Mouse (Mus musculus): ENCODE measurements at regions not wholly inside any gene's neighbourhood (a gene's known extent, or its start where the extent isn't known, plus 50 kb on each side); places are given as distances from the start of the nearest gene placed in this dataset.

- DNase-seq (ENCODE audit: low read depth, low spot score), result no peak
Observed at GRCm38 (mm10) chr2:131674872-131675271, 112.8 kb upstream of the Adra1d start.

- no peak for DNase-seq (ENCODE audit: low read depth, low spot score)
Observed at GRCm38 (mm10) chr2:131673351-131673750, 111.3 kb upstream of the Adra1d start.

DNA sequence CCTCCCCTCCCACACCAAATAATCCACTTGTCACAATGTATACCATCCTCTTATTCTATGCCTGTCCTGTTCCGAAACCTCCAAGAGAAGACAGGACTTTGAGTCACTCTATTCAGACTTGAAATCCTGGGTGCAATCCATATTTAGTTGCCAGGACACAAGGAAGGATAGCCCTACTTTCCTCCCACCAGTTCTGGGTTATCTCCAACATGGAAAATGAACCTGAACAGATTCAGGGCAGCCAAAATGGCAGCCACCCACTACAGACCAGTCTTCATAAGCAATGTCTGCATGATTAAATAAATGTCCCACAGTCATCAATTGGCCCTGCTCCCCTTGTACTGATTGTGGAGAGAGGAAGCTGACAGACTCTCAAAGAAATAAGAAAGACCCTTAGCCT is 110.6 kb upstream of the Adra1d start:
- no peak for DNase-seq (ENCODE audit: low read depth, low spot score)

GRCm38 (mm10) chr2:131672223-131672622 is 110.1 kb upstream of the Adra1d start:
- DNase-seq (ENCODE audit: low read depth, low spot score), result no peak

GRCm38 (mm10) chr2:131670876-131671275 is 108.8 kb upstream of the Adra1d start:
- no peak for DNase-seq (ENCODE audit: low read depth, low spot score)

DNA sequence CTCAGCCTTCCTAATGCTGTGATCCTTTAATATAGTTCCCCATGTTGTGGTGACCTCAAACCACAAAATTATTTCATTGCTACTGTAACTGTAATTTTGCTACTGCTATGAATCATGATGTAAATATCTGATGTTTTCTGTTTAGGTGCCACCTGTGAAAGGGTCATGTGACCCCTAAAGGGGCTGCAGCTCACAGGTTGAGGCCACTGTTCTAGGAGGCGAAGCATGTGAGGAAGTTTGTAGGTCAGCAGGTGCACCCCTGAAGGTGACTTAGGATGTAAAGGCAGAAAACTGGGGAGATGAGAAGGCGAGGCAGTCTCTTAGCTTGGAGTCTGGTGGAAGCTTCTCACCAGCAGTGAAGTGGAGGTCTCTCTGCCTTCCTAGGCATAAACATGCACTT is 105.8 kb upstream of the Adra1d start:
- DNase-seq (ENCODE audit: low read depth, low spot score), result no peak

DNA sequence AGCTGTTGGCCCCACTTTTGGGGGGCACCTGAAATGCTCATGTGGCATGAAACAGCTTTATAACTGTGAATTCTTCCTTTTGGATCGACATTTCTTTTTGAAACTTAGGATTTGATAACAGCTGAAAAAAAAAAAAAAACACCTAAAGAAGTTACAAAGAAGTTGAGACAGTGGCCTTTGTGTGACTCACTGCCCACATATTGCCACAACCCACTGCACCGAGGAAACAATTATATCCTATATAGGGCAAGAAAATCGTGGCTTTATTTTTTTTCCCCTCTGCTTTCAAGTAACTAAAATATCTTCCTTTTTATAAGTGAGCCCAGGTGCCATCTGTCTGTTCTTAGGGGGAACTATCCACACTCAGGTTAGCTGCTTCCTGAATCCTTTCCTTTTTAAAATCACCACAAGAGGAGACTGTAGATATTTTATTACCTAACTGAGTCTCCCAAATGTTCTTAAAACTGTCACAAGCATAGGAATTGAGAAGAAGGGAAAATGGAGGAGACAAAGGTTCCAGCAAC is 104.8 kb upstream of the Adra1d start:
- DNase-seq (ENCODE audit: low read depth, low spot score), result no peak

DNA sequence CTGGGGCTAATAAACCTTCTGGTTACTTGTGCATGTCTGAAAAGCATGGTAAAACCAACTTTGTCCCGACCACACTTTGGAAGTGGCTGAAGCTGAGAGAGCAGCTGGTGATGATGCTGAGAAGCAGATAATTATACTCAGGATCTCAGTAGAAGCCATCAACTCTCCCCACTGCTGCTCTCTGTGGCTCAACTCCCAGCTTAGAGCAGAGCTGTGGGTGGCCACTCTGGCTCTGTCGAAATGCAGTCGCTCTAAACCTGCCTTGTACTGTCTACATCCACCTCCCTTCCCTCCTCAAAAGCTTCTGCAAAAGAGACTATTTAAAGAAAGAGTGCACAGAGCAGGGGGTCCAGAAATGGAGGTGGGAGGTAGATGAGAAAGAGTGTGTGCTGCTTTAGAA is 102.5 kb upstream of the Adra1d start:
- no peak for DNase-seq (ENCODE audit: low read depth, low spot score)

DNA sequence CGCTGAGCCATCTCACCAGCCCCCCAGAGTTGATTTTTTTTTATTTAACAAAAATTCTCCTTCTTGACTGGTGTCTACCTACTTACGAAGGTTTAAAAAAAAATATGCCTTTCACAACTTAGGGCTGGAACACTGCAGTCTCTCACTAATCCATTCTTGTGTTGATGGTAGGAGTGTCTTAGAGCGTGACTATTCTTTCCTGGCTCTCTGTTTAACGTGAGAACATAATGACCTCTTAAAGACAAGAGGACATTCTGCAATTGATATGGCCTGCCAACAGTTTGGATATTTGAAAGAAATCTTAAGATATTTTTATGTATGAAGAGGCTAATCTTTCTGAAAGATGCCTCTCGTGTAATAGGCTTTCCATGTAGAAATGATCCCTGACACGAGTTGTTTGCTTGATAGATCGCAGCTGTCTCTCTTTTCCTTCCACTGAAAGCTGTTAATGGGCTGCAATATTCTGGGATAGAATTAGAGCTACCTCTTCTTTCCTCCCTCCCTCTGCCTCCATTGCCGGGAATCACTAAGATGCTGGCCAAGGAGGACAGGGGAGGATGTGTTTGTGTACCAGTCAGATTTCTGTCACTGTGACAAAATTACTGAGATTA is 101.2 kb upstream of the Adra1d start:
- no peak for DNase-seq (ENCODE audit: low read depth, low spot score)

DNA sequence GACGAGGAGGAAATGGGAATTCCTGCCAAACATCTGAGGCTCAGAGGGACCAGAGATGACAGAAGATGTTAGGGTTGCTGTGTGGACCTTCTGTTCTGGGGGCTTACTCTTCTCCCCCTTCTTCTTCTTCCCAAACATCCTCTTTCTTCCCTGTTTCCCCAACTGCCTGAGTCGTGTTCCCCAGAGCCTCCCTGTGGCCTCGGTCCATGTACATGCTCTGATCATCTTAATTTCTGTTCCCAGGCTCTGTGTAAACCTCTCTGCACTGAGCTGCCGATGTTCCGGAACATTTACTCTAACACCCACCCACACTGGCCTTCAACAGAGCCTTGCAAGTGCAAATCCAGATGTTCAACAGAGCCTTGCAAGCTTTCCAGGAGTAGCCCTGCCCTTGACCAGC is 90.1 kb upstream of the Adra1d start:
- DNase-seq (ENCODE audit: low read depth, low spot score), result peak; percentile 63

DNA sequence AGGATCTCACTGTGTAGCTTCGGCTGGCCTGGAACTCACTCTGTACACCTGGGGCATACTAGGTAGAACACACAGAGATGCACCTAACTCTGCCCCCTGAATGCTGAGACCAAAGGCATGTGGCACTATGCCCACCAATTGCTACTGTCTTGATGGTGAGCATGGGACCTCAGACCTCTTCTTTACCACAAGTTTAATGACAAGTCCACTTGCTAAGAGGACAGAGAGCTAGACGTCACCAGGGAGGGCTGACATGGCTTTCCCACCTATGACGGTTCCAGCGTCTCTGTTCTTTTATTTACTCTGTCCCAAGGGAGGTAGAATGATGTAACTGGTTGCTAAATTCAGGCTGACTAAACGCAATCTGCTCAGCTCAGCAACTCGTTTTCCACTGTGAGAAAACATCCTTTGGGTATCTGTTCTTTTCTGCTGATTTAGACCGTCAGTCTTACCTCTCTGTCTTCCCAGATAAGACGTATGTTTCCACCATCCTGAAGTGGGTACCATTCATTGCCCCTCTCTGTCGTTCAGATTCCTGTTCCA is 88.6 kb upstream of the Adra1d start:
- peak; percentile 52 for DNase-seq (ENCODE audit: low read depth, low spot score)

GRCm38 (mm10) chr2:131644166-131644858 is 82.2 kb upstream of the Adra1d start:
- no peak for DNase-seq (ENCODE audit: low read depth, low spot score)

- no peak for DNase-seq (ENCODE audit: low read depth, low spot score)
Observed at GRCm38 (mm10) chr2:131642456-131642855, 80.4 kb upstream of the Adra1d start.

GRCm38 (mm10) chr2:131638996-131639605 is 77.0 kb upstream of the Adra1d start:
- no peak for DNase-seq (ENCODE audit: low read depth, low spot score)

DNA sequence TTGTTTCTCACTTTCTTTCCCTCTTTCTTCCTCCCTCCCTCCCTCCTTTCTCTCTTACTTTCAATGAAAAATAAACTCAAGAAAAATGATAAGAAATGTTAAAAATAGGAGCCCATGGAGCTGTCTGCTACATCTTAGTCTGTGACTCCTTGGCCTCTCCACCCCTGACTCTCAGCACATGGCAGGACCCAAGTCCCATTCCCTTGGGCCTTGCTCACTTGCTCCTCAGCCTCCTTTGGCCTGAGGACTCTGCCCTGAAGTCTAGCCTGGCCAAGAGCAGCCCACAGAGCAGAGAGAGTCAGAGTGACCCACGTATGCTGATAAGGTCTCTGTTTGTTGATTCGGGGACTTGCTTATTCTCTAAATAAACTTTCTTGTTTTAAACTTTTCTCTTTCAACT is 73.7 kb upstream of the Adra1d start:
- DNase-seq (ENCODE audit: low read depth, low spot score), result no peak

DNA sequence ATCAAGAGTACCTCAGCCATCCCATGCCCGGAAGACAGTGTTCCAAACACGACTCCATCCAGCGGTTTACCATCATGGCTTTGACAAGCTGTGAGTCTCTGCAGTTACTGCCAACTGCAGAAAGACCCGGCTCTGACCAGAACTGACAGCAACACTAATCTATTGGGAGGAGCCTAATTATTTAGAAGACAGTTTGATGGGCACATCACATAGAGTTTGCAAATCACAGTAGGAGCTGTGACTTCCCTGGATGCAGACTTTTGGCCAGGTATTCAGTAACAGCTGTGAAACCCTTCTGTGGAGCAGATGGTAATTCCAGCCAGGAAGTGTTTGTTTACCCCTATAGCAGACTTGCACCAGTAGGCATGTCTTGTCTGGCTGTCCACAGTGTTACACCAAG is 55.8 kb upstream of the Adra1d start:
- DNase-seq (ENCODE audit: low read depth, low spot score), result no peak

DNA sequence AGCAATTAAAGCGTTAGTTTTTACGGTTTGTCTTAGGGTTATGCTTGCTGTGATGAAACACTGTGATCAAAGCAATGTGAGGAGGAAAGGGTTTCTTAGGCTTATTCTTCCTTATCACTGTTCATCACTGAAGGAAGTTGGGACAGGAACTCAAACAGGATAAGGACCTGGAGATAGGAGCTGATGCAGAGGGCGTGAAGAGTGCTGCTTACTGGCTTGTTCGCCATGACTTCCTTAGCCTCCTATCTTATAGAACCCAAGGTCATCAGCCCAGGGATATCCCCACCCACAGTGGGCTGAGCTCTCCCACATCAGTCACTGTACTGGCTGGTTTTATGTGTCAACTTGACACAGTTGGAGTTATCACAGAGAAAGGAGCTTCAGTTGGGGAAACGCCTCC is 50.4 kb upstream of the Adra1d start:
- no peak for DNase-seq (ENCODE audit: low read depth, low spot score)
